Mouse (Mus musculus): ENCODE results near the gene Egfr. TPM values are rescaled to one million over a fixed set of nuclear protein-coding genes. Genes with fewer than 3 reads are reported as not detected.
A peak's percentile ranks its signal among the peaks of the same experiment; 100 is the strongest.

Gene Egfr
- total RNA-seq, 2 experiments from 2014 or later: 0.11 to 0.94 TPM

- no peak for ATAC-seq (ENCODE audit: poor library complexity, severe bottlenecking)
These were observed 69.8 kb downstream of the Egfr start for GRCm38 (mm10) chr11:16821668-16822254.

GRCm38 (mm10) chr11:16823830-16824545 lies 72.0 kb downstream of the Egfr start:
- no peak for ATAC-seq (ENCODE audit: poor library complexity, severe bottlenecking)

- no peak for ATAC-seq (ENCODE audit: poor library complexity, severe bottlenecking)
These were observed 77.5 kb downstream of the Egfr start for GRCm38 (mm10) chr11:16829468-16829867.

DNA sequence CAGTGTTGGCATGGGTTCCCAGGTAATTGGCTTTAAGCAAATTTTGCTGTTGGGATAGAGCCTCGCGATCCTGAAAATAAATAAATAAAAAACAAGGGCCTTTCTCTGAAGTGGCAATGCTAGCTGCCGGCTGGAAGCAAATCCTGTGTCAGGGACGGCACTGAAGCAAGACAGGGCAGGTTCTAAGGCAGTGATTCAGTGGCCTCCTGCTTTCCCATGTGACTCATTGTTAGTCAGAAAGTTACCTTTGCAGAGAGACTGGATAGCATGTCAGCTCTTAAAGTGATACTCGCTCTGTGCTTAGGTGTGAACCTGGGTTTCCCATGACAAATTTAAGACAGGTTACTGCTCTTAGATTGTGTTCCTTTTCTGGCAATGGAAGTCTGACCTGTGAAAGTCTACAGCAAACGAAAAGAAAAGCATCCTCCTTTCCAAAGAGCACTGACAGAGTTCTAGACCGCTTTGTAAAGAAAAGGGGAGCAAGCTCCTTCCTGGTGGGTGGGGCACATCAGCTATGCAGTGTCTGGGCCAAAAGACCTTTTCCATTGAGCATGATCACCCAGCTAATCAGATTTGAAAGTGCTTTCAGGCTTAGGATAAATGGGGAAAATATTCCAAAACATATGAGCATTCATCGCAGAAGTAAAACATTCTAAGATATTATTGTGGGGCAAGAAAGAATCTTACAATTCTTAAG lies 78.7 kb downstream of the Egfr start:
- no peak for ATAC-seq (ENCODE audit: poor library complexity, severe bottlenecking)

GRCm38 (mm10) chr11:16831974-16832464 lies 80.0 kb downstream of the Egfr start:
- ATAC-seq (ENCODE audit: poor library complexity, severe bottlenecking): no peak

DNA sequence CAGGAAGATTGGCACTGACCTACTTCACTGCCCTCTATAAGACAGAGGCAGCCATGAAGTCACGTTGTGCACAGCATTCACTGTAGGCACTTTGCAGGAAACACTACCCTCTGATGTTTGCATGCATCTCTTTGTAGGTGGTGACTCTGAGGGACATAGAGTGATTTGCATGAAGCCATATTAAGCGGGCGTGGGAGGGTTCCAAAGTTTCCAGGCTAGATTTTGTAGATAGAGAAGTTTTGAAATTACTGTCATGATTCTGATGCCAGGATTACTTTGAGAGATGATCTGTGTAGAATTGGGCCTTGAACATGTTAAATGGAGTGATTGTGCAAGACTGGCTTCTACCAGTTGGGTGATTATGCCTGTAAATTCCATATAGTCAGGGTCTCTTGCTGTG lies 86.8 kb downstream of the Egfr start:
- no peak for ATAC-seq (ENCODE audit: poor library complexity, severe bottlenecking)

DNA sequence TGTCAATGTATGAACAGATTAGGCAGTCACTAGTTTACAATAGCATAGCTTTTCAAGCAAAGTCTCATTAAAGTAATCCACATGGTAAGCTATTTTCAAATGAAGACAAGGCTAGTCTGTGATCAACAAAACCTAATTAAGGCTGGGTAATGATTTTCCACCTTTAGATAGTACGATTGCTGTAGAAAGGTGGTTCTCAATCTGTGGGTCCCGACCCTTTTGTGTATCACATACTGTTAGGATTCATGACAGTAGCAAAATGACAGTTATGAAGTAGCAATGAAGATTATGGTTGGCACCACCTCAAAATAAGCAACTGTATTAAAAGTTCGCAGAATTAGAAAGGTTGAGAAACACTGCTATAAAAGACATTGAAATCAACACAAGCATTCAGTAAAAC lies 90.9 kb downstream of the Egfr start:
- no peak for ATAC-seq (ENCODE audit: poor library complexity, severe bottlenecking)

- 0 out of 2 replicates have a peak, but pooled peaks have one; percentile 15 for ATAC-seq (ENCODE audit: poor library complexity, severe bottlenecking)
These were observed 92.0 kb downstream of the Egfr start for GRCm38 (mm10) chr11:16843889-16844568.

DNA sequence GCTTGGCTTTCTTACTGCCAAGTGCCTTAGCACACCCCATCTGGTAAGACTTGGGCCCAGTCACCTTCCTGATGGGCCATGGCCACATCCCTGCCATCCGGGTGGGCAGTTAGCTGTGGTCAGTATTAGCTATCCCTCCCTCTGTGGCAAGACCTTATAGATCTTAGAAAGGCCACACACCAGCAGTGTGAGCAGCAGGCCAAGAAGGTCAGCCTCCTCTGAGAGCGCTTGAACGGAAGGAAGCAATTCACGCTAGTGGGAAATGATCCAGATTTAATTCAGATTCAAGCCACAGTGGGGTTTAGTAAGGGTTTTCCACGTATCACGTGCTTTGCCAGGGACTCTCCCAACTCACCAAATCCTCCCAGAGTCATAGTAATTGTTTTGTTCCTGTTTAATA lies 96.9 kb downstream of the Egfr start:
- ATAC-seq (ENCODE audit: poor library complexity, severe bottlenecking): no peak

DNA sequence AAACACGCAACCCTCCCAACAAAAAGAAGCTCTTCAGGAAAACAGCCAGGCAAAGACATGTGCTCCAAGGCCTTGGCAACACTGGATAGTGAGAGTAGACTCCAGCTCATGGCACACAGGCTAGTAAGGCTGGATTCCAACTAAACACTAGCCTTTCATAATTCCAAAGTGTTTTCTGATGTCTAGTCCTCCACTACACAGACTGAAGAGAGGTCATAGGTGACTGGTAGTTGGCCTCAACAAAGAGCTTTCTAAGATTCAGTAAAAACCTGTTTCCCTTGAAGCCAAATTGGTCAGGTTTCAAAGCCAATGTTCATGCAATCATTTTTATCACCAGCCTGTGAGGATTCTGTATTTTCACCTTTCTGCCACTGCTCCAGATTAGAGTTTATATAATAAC lies 99.4 kb downstream of the Egfr start:
- ATAC-seq (ENCODE audit: poor library complexity, severe bottlenecking): no peak

DNA sequence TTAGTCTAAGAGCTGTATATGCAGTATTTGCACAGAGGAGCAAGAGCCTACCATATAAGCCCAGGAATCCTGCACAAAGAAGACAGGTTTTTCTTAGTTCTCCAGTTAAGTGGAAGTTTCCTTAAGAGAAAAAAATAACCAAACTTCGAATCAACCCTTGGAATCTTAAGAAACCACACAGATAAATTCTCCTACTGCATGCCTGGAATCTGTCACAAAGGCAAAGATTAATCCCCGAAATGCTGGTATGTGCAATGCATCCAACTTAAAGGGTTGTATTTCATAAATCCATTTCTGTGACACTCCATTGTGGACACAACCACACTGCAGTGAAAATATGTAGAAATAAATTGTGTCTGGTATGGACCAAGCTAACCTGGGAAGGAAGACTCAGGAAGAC lies 102.1 kb downstream of the Egfr start:
- ATAC-seq (ENCODE audit: poor library complexity, severe bottlenecking): no peak

DNA sequence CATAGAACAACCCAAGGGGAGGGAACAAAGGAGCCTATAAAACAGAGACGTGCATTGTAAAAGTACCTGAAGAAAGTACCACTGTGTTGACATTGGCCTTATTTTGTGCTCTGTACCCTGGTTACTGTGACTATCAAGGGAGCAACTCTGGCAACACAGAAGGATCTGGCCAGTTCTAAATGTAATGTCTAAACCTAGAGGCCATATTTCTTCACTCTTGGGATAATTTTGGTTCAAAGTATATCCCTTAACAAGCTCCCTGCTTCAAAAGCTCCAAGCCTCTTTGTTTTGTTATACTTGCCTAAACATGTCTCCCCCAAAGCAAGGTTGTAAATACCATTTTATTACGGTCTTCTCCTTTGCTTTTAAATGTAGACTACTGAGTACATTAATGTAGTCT lies 105.3 kb downstream of the Egfr start:
- no peak for ATAC-seq (ENCODE audit: poor library complexity, severe bottlenecking)

- no peak for ATAC-seq (ENCODE audit: poor library complexity, severe bottlenecking)
These were observed 109.0 kb downstream of the Egfr start for GRCm38 (mm10) chr11:16861037-16861436.

GRCm38 (mm10) chr11:16863547-16863946 lies 111.5 kb downstream of the Egfr start:
- ATAC-seq (ENCODE audit: poor library complexity, severe bottlenecking): no peak

GRCm38 (mm10) chr11:16864980-16865561 lies 113.1 kb downstream of the Egfr start:
- ATAC-seq (ENCODE audit: poor library complexity, severe bottlenecking): no peak

DNA sequence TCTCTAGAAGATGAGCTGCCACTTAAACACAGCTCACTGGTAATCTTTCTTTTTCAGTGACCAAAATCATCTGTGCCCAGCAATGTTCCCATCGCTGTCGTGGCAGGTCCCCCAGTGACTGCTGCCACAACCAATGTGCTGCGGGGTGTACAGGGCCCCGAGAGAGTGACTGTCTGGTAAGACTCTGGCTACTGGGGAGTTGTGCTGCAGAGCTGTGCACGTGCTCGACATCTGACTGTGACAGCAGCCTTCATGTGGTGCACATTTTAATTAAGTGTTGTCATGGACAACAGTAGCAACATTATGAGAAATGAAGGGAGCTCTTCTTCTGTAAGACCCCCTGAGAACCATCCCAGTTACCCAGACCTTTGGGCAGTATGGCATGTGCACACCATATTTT lies 116.0 kb downstream of the Egfr start:
- no peak for ATAC-seq (ENCODE audit: poor library complexity, severe bottlenecking)

GRCm38 (mm10) chr11:16869506-16869905 lies 117.5 kb downstream of the Egfr start:
- ATAC-seq (ENCODE audit: poor library complexity, severe bottlenecking): no peak

GRCm38 (mm10) chr11:16871120-16871519 lies 119.1 kb downstream of the Egfr start:
- ATAC-seq (ENCODE audit: poor library complexity, severe bottlenecking): no peak

GRCm38 (mm10) chr11:16877676-16878378 lies 125.8 kb downstream of the Egfr start:
- ATAC-seq (ENCODE audit: poor library complexity, severe bottlenecking): no peak

DNA sequence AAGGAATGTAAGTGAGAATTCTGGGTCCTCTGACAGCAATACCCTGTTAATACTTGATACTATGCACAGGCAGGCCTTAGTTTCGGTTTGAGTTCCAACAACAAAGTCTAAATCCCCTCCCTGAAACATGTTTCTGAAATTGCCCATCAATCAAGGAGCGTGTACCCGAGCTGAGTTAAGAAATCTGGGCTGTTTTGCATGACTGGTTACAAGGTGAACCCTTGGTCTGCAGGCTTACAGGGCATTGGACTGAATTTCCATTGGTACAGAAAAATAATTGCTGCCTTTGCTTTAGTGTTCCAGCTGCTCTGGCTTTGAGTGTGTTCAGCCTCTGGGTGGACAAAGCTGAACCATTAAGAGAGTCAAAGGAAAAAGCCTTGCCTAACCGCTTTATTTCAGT lies 129.9 kb downstream of the Egfr start:
- ATAC-seq (ENCODE audit: poor library complexity, severe bottlenecking): no peak
